Mouse (Mus musculus) forebrain, embryonic 12.5 days (tissue): ENCODE measurements around the gene Ucma. TPM values are rescaled to one million over a fixed set of nuclear protein-coding genes. Genes with fewer than 3 reads are reported as not detected.

ENCODE experiments used
- ATAC-seq: fragments of 200-750 bp; cut with Nextera tagmentation; 2 replicates; pipeline ENCODE4 v1.8.0; 2017; ENCODE audit warnings: moderate TSS enrichment; ENCODE audit not compliant: low FRiP score
- H3K27ac ChIP-seq: fragments of 300-500 bp; sonication (generic); 2 replicates; pipeline ENCODE4 v1.5.1; 2016; ENCODE audit warnings: mild to moderate bottlenecking
- H3K27me3 ChIP-seq: fragments of 300-500 bp; sonication (generic); 2 replicates; pipeline ENCODE4 v1.6.1; 2016; ENCODE audit warnings: mild to moderate bottlenecking
- H3K36me3 ChIP-seq: fragments of 300-500 bp; sonication (generic); replicated peaks from 2 replicates; pipeline ENCODE4 v1.6.1; 2016; ENCODE audit warnings: mild to moderate bottlenecking
- H3K4me1 ChIP-seq: fragments of 300-500 bp; sonication (generic); 2 replicates; pipeline ENCODE4 v1.6.1; 2016
- H3K4me2 ChIP-seq: fragments of 300-500 bp; sonication (generic); 2 replicates; pipeline ENCODE4 v1.6.1; 2016; ENCODE audit warnings: mild to moderate bottlenecking, moderate library complexity
- H3K4me3 ChIP-seq: fragments of 300-500 bp; sonication (generic); replicated peaks from 2 replicates; pipeline ENCODE4 v1.5.1; 2016; ENCODE audit warnings: mild to moderate bottlenecking
- H3K9ac ChIP-seq: fragments of 300-500 bp; sonication (generic); 2 replicates; pipeline ENCODE4 v1.6.1; 2016; ENCODE audit warnings: mild to moderate bottlenecking
- H3K9me3 ChIP-seq: fragments of 300-500 bp; sonication (generic); 2 replicates; pipeline ENCODE4 v1.6.1; 2016
- WGBS: fragments of 180-500 bp; shearing (Covaris S2); methylation state at CpG from one replicate; pipeline ENCODE4 v1.1.7; 2016; 5-methylcytosine and 5-hydroxymethylcytosine counted together
- polyA plus RNA-seq: library from polyadenylated mRNA; unstranded; fragments of >200 nt; fragmentation: Nextera tagmentation; extraction: Ambion mirVana; gene quantifications from 2 replicates; pipeline ENCODE4 v1.2.1, GENCODE M21; 2016

Ucma gene
- polyA plus RNA-seq, 1 experiment from 2014 or later = not detected

GRCm38 (mm10) chr2:5011898-5012490 lies 36.1 kb downstream of the Ucma start:
- H3K27ac ChIP-seq = no peak overlapping the region
- WGBS = 17% methylated on average over 8 of the region's 8 CpGs

GRCm38 (mm10) chr2:5012491-5013324 lies 36.8 kb downstream of the Ucma start, which contains the start of gene Mcm10:
Gene Mcm10 (minus strand): TSS chr2:5012791.
- peak within 1 kb of the TSS; percentile 60 for H3K9ac ChIP-seq
- 4% methylated on average over 32 of the region's 32 CpGs for WGBS
- H3K27me3 ChIP-seq = no peaks in the 10 kb centered on the region
- peak within 1 kb of the TSS; percentile 62 for H3K4me2 ChIP-seq
- no peaks in the 10 kb centered on the region for H3K9me3 ChIP-seq
- peaks cover 13% of the 10 kb centered on the region for H3K4me1 ChIP-seq
- peaks cover 23% of the 10 kb centered on the region for H3K36me3 ChIP-seq
- H3K27ac ChIP-seq = no peak within 1 kb of the TSS
- H3K4me3 ChIP-seq = peak within 1 kb of the TSS; percentile 71
- ATAC-seq = peak; percentile 100

More at GRCm38 (mm10) chr2:5011898-5012490, 36.1 kb downstream of the Ucma start:
- H3K4me3 ChIP-seq = peak overlapping the region; percentile 71
- H3K9ac ChIP-seq = peak overlapping the region; percentile 60
- H3K27me3 ChIP-seq = no peaks in the 10 kb centered on the region
- peaks cover 30% of the 10 kb centered on the region for H3K36me3 ChIP-seq
- peaks cover 13% of the 10 kb centered on the region for H3K4me1 ChIP-seq
- ATAC-seq = no peak
- peak overlapping the region; percentile 62 for H3K4me2 ChIP-seq
- no peaks in the 10 kb centered on the region for H3K9me3 ChIP-seq

- peaks cover 13% of the 10 kb centered on the region for H3K4me1 ChIP-seq
- WGBS = 86% methylated on average over 7 of the region's 7 CpGs
Measured at GRCm38 (mm10) chr2:5014616-5015015, 38.7 kb downstream of the Ucma start.

GRCm38 (mm10) chr2:5015527-5015926 lies 39.6 kb downstream of the Ucma start:
- 92% methylated on average over 6 of the region's 6 CpGs for WGBS
- no peak overlapping the region for H3K4me3 ChIP-seq

More at GRCm38 (mm10) chr2:5014616-5015015, 38.7 kb downstream of the Ucma start:
- Histone ChIP-seq H3K4me3 (no peak overlapping the region), H3K27me3 (no peaks in the 10 kb centered on the region), H3K4me2 (no peak overlapping the region), H3K9me3 (no peaks in the 10 kb centered on the region), H3K27ac (no peak overlapping the region), H3K9ac (no peak overlapping the region), H3K36me3 (peaks cover 9% of the 10 kb centered on the region)
- no peak for ATAC-seq

GRCm38 (mm10) chr2:5016922-5017321 lies 41.0 kb downstream of the Ucma start:
- Histone ChIP-seq H3K9ac (no peak overlapping the region), H3K4me1 (peaks cover 3% of the 10 kb centered on the region), H3K27ac (no peak overlapping the region), H3K9me3 (no peaks in the 10 kb centered on the region), H3K4me2 (no peak overlapping the region), H3K27me3 (no peaks in the 10 kb centered on the region), H3K4me3 (no peak overlapping the region), H3K36me3 (no peaks in the 10 kb centered on the region)
- 89% methylated on average over 7 of the region's 7 CpGs for WGBS
- ATAC-seq = no peak

More at GRCm38 (mm10) chr2:5015527-5015926, 39.6 kb downstream of the Ucma start:
- ATAC-seq = no peak
- peaks cover 4% of the 10 kb centered on the region for H3K36me3 ChIP-seq
- H3K4me1 ChIP-seq = peaks cover 13% of the 10 kb centered on the region
- no peak overlapping the region for H3K4me2 ChIP-seq
- H3K27ac ChIP-seq = no peak overlapping the region
- H3K9me3 ChIP-seq = no peaks in the 10 kb centered on the region
- H3K9ac ChIP-seq = no peak overlapping the region
- H3K27me3 ChIP-seq = no peaks in the 10 kb centered on the region

GRCm38 (mm10) chr2:5019708-5020107 lies 43.8 kb downstream of the Ucma start:
- Histone ChIP-seq H3K27ac (no peak overlapping the region), H3K4me1 (no peaks in the 10 kb centered on the region), H3K4me2 (no peak overlapping the region), H3K9ac (no peak overlapping the region), H3K4me3 (no peak overlapping the region), H3K36me3 (no peaks in the 10 kb centered on the region), H3K9me3 (no peaks in the 10 kb centered on the region), H3K27me3 (no peaks in the 10 kb centered on the region)
- WGBS = 54% methylated on average over 1 of the region's 1 CpGs
- no peak for ATAC-seq

GRCm38 (mm10) chr2:5023275-5023674 lies 47.4 kb downstream of the Ucma start:
- Histone ChIP-seq H3K4me3 (no peak overlapping the region), H3K27me3 (no peaks in the 10 kb centered on the region), H3K36me3 (no peaks in the 10 kb centered on the region), H3K4me1 (peaks cover 4% of the 10 kb centered on the region; the same call in 1 of the 2 replicates), H3K9ac (no peak overlapping the region), H3K4me2 (no peak overlapping the region), H3K27ac (no peak overlapping the region), H3K9me3 (no peaks in the 10 kb centered on the region)
- WGBS = 83% methylated on average over 2 of the region's 2 CpGs
- ATAC-seq = no peak

GRCm38 (mm10) chr2:5023699-5024399 lies 47.9 kb downstream of the Ucma start:
- Histone ChIP-seq H3K27ac (no peak overlapping the region), H3K4me3 (no peak overlapping the region), H3K4me1 (peaks cover 4% of the 10 kb centered on the region; the same call in 1 of the 2 replicates), H3K27me3 (no peaks in the 10 kb centered on the region), H3K9ac (no peak overlapping the region), H3K4me2 (no peak overlapping the region), H3K36me3 (no peaks in the 10 kb centered on the region), H3K9me3 (no peaks in the 10 kb centered on the region)
- 82% methylated on average over 14 of the region's 14 CpGs for WGBS
- no peak for ATAC-seq

GRCm38 (mm10) chr2:5025162-5025733 lies 49.3 kb downstream of the Ucma start:
- H3K27me3 ChIP-seq = no peaks in the 10 kb centered on the region
- no peak overlapping the region for H3K4me3 ChIP-seq
- ATAC-seq = no peak
- 49% methylated on average over 4 of the region's 4 CpGs for WGBS
- no peak overlapping the region for H3K9ac ChIP-seq
- peaks cover 4% of the 10 kb centered on the region; the same call in 1 of the 2 replicates for H3K4me1 ChIP-seq
- H3K9me3 ChIP-seq = no peaks in the 10 kb centered on the region
- no peaks in the 10 kb centered on the region for H3K36me3 ChIP-seq
- H3K27ac ChIP-seq = no peak overlapping the region
- H3K4me2 ChIP-seq = no peak overlapping the region

- H3K4me3 ChIP-seq = no peak overlapping the region
- no peaks in the 10 kb centered on the region for H3K27me3 ChIP-seq
- no peaks in the 10 kb centered on the region for H3K9me3 ChIP-seq
- ATAC-seq = no peak
- 69% methylated on average over 6 of the region's 6 CpGs for WGBS
- H3K4me2 ChIP-seq = no peak overlapping the region
- H3K9ac ChIP-seq = no peak overlapping the region
- peaks cover 4% of the 10 kb centered on the region; the same call in 1 of the 2 replicates for H3K4me1 ChIP-seq
- H3K27ac ChIP-seq = no peak overlapping the region
- no peaks in the 10 kb centered on the region for H3K36me3 ChIP-seq
Measured at GRCm38 (mm10) chr2:5027057-5027456, 51.1 kb downstream of the Ucma start.

GRCm38 (mm10) chr2:5028047-5028446 lies 52.1 kb downstream of the Ucma start:
- Histone ChIP-seq H3K9ac (no peak overlapping the region), H3K4me3 (no peak overlapping the region), H3K36me3 (no peaks in the 10 kb centered on the region), H3K4me1 (peaks cover 4% of the 10 kb centered on the region; the same call in 1 of the 2 replicates), H3K27ac (no peak overlapping the region), H3K9me3 (no peaks in the 10 kb centered on the region), H3K27me3 (no peaks in the 10 kb centered on the region), H3K4me2 (no peak overlapping the region)
- no peak for ATAC-seq
- 91% methylated on average over 7 of the region's 7 CpGs for WGBS

- H3K36me3 ChIP-seq = no peaks in the 10 kb centered on the region
- H3K9me3 ChIP-seq = no peaks in the 10 kb centered on the region
- ATAC-seq = no peak
- H3K4me1 ChIP-seq = peaks cover 4% of the 10 kb centered on the region; the same call in 1 of the 2 replicates
- no peak overlapping the region for H3K9ac ChIP-seq
- H3K4me3 ChIP-seq = no peak overlapping the region
- no peaks in the 10 kb centered on the region for H3K27me3 ChIP-seq
- H3K27ac ChIP-seq = no peak overlapping the region
- H3K4me2 ChIP-seq = no peak overlapping the region
- 87% methylated on average over 4 of the region's 4 CpGs for WGBS
Measured at GRCm38 (mm10) chr2:5029808-5030207, 53.9 kb downstream of the Ucma start.
